Mouse (Mus musculus): ENCODE measurements at regions not wholly inside any gene's neighbourhood (a gene's known extent, or its start where the extent isn't known, plus 50 kb on each side); places are given as distances from the start of the nearest gene placed in this dataset.

- WGBS: 91% methylated on average over 3 of the region's 3 CpGs
- Histone ChIP-seq H3K9ac (ENCODE audit: low read depth, low read length) (no peak overlapping the region), H3K36me3 (ENCODE audit: control insufficient read depth, insufficient read depth, low read length) (no peaks in the 10 kb centered on the region), H3K79me2 (ENCODE audit: control insufficient read depth, insufficient read depth, low read length) (no peaks in the 10 kb centered on the region), H3K27ac (replicated peaks; ENCODE audit: insufficient read depth, low read depth, low read length) (no peak overlapping the region), H3K27me3 (ENCODE audit: control insufficient read depth, insufficient read depth, low read length) (no peaks in the 10 kb centered on the region), H3K4me3 (ENCODE audit: insufficient read depth, low read depth, low read length) (no peak overlapping the region), H3K4me1 (ENCODE audit: control insufficient read depth, insufficient read depth, low read length) (no peaks in the 10 kb centered on the region)
- no peak for TF ChIP-seq CTCF (IDR thresholded peaks at IDR 0.05; ENCODE audit: low read depth, low read length)
- TF ChIP-seq POLR2A (IDR thresholded peaks at IDR 0.05; ENCODE audit: extremely low read depth, insufficient read depth, low read length): no peak
- DNase-seq (ENCODE audit: extremely low read depth, low read depth, low spot score): no peak
Observed at GRCm38 (mm10) chr17:85848526-85848925, 160.5 kb upstream of the Six2 start.

- Histone ChIP-seq H3K9ac (ENCODE audit: low read depth, low read length) (no peak overlapping the region), H3K79me2 (ENCODE audit: control insufficient read depth, insufficient read depth, low read length) (no peaks in the 10 kb centered on the region), H3K36me3 (ENCODE audit: control insufficient read depth, insufficient read depth, low read length) (no peaks in the 10 kb centered on the region), H3K27me3 (ENCODE audit: control insufficient read depth, insufficient read depth, low read length) (no peaks in the 10 kb centered on the region), H3K4me3 (ENCODE audit: insufficient read depth, low read depth, low read length) (no peak overlapping the region), H3K4me1 (ENCODE audit: control insufficient read depth, insufficient read depth, low read length) (no peaks in the 10 kb centered on the region), H3K27ac (replicated peaks; ENCODE audit: insufficient read depth, low read depth, low read length) (no peak overlapping the region)
- 85% methylated on average over 7 of the region's 7 CpGs for WGBS
- no peak for DNase-seq (ENCODE audit: extremely low read depth, low read depth, low spot score)
- TF ChIP-seq POLR2A (IDR thresholded peaks at IDR 0.05; ENCODE audit: extremely low read depth, insufficient read depth, low read length): no peak
- TF ChIP-seq CTCF (IDR thresholded peaks at IDR 0.05; ENCODE audit: low read depth, low read length): no peak
Observed at GRCm38 (mm10) chr17:85847756-85848155, 159.7 kb upstream of the Six2 start.

- Histone ChIP-seq H3K27me3 (ENCODE audit: control insufficient read depth, insufficient read depth, low read length) (no peaks in the 10 kb centered on the region), H3K4me1 (ENCODE audit: control insufficient read depth, insufficient read depth, low read length) (no peaks in the 10 kb centered on the region), H3K9ac (ENCODE audit: low read depth, low read length) (no peak overlapping the region), H3K36me3 (ENCODE audit: control insufficient read depth, insufficient read depth, low read length) (no peaks in the 10 kb centered on the region), H3K27ac (replicated peaks; ENCODE audit: insufficient read depth, low read depth, low read length) (no peak overlapping the region), H3K79me2 (ENCODE audit: control insufficient read depth, insufficient read depth, low read length) (no peaks in the 10 kb centered on the region), H3K4me3 (ENCODE audit: insufficient read depth, low read depth, low read length) (no peak overlapping the region)
- WGBS: 81% methylated on average over 6 of the region's 6 CpGs
- TF ChIP-seq POLR2A (IDR thresholded peaks at IDR 0.05; ENCODE audit: extremely low read depth, insufficient read depth, low read length): no peak
- no peak for TF ChIP-seq CTCF (IDR thresholded peaks at IDR 0.05; ENCODE audit: low read depth, low read length)
- no peak for DNase-seq (ENCODE audit: extremely low read depth, low read depth, low spot score)
Observed at GRCm38 (mm10) chr17:85845059-85845458, 157.0 kb upstream of the Six2 start.

GRCm38 (mm10) chr17:85844486-85844885 lies 156.4 kb upstream of the Six2 start:
- H3K27me3 ChIP-seq (ENCODE audit: control insufficient read depth, insufficient read depth, low read length): no peaks in the 10 kb centered on the region
- no peak overlapping the region for H3K27ac ChIP-seq (replicated peaks; ENCODE audit: insufficient read depth, low read depth, low read length)
- no peaks in the 10 kb centered on the region for H3K4me1 ChIP-seq (ENCODE audit: control insufficient read depth, insufficient read depth, low read length)
- H3K4me3 ChIP-seq (ENCODE audit: insufficient read depth, low read depth, low read length): no peak overlapping the region
- 93% methylated on average over 13 of the region's 13 CpGs for WGBS
- DNase-seq (ENCODE audit: extremely low read depth, low read depth, low spot score): no peak
- H3K79me2 ChIP-seq (ENCODE audit: control insufficient read depth, insufficient read depth, low read length): no peaks in the 10 kb centered on the region
- no peaks in the 10 kb centered on the region for H3K36me3 ChIP-seq (ENCODE audit: control insufficient read depth, insufficient read depth, low read length)
- no peak overlapping the region for H3K9ac ChIP-seq (ENCODE audit: low read depth, low read length)
- TF ChIP-seq CTCF (IDR thresholded peaks at IDR 0.05; ENCODE audit: low read depth, low read length) (no peak), POLR2A (IDR thresholded peaks at IDR 0.05; ENCODE audit: extremely low read depth, insufficient read depth, low read length) (no peak)

- 91% methylated on average over 19 of the region's 19 CpGs for WGBS
- Histone ChIP-seq H3K36me3 (ENCODE audit: control insufficient read depth, insufficient read depth, low read length) (no peaks in the 10 kb centered on the region), H3K79me2 (ENCODE audit: control insufficient read depth, insufficient read depth, low read length) (no peaks in the 10 kb centered on the region), H3K27me3 (ENCODE audit: control insufficient read depth, insufficient read depth, low read length) (no peaks in the 10 kb centered on the region), H3K4me1 (ENCODE audit: control insufficient read depth, insufficient read depth, low read length) (no peaks in the 10 kb centered on the region), H3K9ac (ENCODE audit: low read depth, low read length) (no peak overlapping the region), H3K4me3 (ENCODE audit: insufficient read depth, low read depth, low read length) (no peak overlapping the region), H3K27ac (replicated peaks; ENCODE audit: insufficient read depth, low read depth, low read length) (no peak overlapping the region)
- no peak for DNase-seq (ENCODE audit: extremely low read depth, low read depth, low spot score)
- TF ChIP-seq CTCF (IDR thresholded peaks at IDR 0.05; ENCODE audit: low read depth, low read length): no peak
- TF ChIP-seq POLR2A (IDR thresholded peaks at IDR 0.05; ENCODE audit: extremely low read depth, insufficient read depth, low read length): no peak
Observed at GRCm38 (mm10) chr17:85823036-85823435, 135.0 kb upstream of the Six2 start.

- Histone ChIP-seq H3K4me1 (ENCODE audit: control insufficient read depth, insufficient read depth, low read length) (no peaks in the 10 kb centered on the region), H3K4me3 (ENCODE audit: insufficient read depth, low read depth, low read length) (no peak overlapping the region), H3K9ac (ENCODE audit: low read depth, low read length) (no peak overlapping the region), H3K79me2 (ENCODE audit: control insufficient read depth, insufficient read depth, low read length) (no peaks in the 10 kb centered on the region), H3K27ac (replicated peaks; ENCODE audit: insufficient read depth, low read depth, low read length) (no peak overlapping the region), H3K36me3 (ENCODE audit: control insufficient read depth, insufficient read depth, low read length) (no peaks in the 10 kb centered on the region), H3K27me3 (ENCODE audit: control insufficient read depth, insufficient read depth, low read length) (no peaks in the 10 kb centered on the region)
- no peak for TF ChIP-seq CTCF (IDR thresholded peaks at IDR 0.05; ENCODE audit: low read depth, low read length)
- TF ChIP-seq POLR2A (IDR thresholded peaks at IDR 0.05; ENCODE audit: extremely low read depth, insufficient read depth, low read length): no peak
- 80% methylated on average over 4 of the region's 4 CpGs for WGBS
- DNase-seq (ENCODE audit: extremely low read depth, low read depth, low spot score): no peak
Observed at GRCm38 (mm10) chr17:85821861-85822260, 133.8 kb upstream of the Six2 start.

Measured in liver, adult 2 months (tissue).